Mouse (Mus musculus): Measurements from ENCODE around the gene Copa. TPM values are rescaled to one million over a fixed set of nuclear protein-coding genes. Genes with fewer than 3 reads are reported as not detected.

Gene Copa
- polyA plus RNA-seq, 1 experiment from 2014 or later, result 201 TPM

GRCm38 (mm10) chr1:172160508-172160907 is 78.2 kb downstream of the Copa start:
- DNase-seq (ENCODE audit: low spot score), result no peak
- Histone ChIP-seq H3K4me1 (no peaks in the 10 kb centered on the region), H3K27me3 (ENCODE audit: low read depth, poor library complexity, severe bottlenecking) (no peaks in the 10 kb centered on the region), H3K27ac (no peak overlapping the region), H3K4me3 (no peak overlapping the region), H3K36me3 (peaks cover 49% of the 10 kb centered on the region), H3K9me3 (replicated peaks) (no peaks in the 10 kb centered on the region)

GRCm38 (mm10) chr1:172162009-172162408 is 79.7 kb downstream of the Copa start:
- Histone ChIP-seq H3K27ac (no peak overlapping the region), H3K4me3 (no peak overlapping the region), H3K9me3 (replicated peaks) (no peaks in the 10 kb centered on the region), H3K27me3 (ENCODE audit: low read depth, poor library complexity, severe bottlenecking) (no peaks in the 10 kb centered on the region), H3K4me1 (no peaks in the 10 kb centered on the region), H3K36me3 (peaks cover 49% of the 10 kb centered on the region)
- no peak for DNase-seq (ENCODE audit: low spot score)
- WGBS, result 96% methylated on average over 1 of the region's 1 CpGs

GRCm38 (mm10) chr1:172162959-172163358 is 80.6 kb downstream of the Copa start:
- H3K27ac ChIP-seq, result no peak overlapping the region
- H3K4me3 ChIP-seq, result no peak overlapping the region
- no peak for DNase-seq (ENCODE audit: low spot score)
- H3K27me3 ChIP-seq (ENCODE audit: low read depth, poor library complexity, severe bottlenecking), result no peaks in the 10 kb centered on the region
- no peaks in the 10 kb centered on the region for H3K9me3 ChIP-seq (replicated peaks)
- H3K36me3 ChIP-seq, result peaks cover 55% of the 10 kb centered on the region
- H3K4me1 ChIP-seq, result no peaks in the 10 kb centered on the region
- 88% methylated on average over 6 of the region's 6 CpGs for WGBS

GRCm38 (mm10) chr1:172167911-172168310 is 85.6 kb downstream of the Copa start:
- Histone ChIP-seq H3K4me3 (no peak overlapping the region), H3K4me1 (no peaks in the 10 kb centered on the region), H3K27me3 (ENCODE audit: low read depth, poor library complexity, severe bottlenecking) (no peaks in the 10 kb centered on the region), H3K9me3 (replicated peaks) (no peaks in the 10 kb centered on the region), H3K27ac (no peak overlapping the region), H3K36me3 (peaks cover 92% of the 10 kb centered on the region)
- no peak for DNase-seq (ENCODE audit: low spot score)
- 93% methylated on average over 5 of the region's 5 CpGs for WGBS

- H3K4me3 ChIP-seq, result no peak overlapping the region
- H3K36me3 ChIP-seq, result peaks cover 99% of the 10 kb centered on the region
- H3K27me3 ChIP-seq (ENCODE audit: low read depth, poor library complexity, severe bottlenecking), result no peaks in the 10 kb centered on the region
- 95% methylated on average over 5 of the region's 5 CpGs for WGBS
- no peak overlapping the region for H3K27ac ChIP-seq
- DNase-seq (ENCODE audit: low spot score), result no peak
- H3K4me1 ChIP-seq, result no peaks in the 10 kb centered on the region
- H3K9me3 ChIP-seq (replicated peaks), result no peaks in the 10 kb centered on the region
Observed at GRCm38 (mm10) chr1:172169809-172170208, 87.5 kb downstream of the Copa start.

Other genes with a start within 250 kb of the Copa start
- gene Cd84, start 242.8 kb upstream of the Copa start, polyA plus RNA-seq (2016; fragmentation: Nextera tagmentation; extraction: Ambion mirVana), result 0.23 and 0.44 TPM in 2 replicates
- gene Gm10521, start 186.9 kb upstream of the Copa start, polyA plus RNA-seq (2016; fragmentation: Nextera tagmentation; extraction: Ambion mirVana), result not detected in 2 replicates
- gene Slamf6, start 165.0 kb upstream of the Copa start, polyA plus RNA-seq (2016; fragmentation: Nextera tagmentation; extraction: Ambion mirVana), result not detected in 2 replicates
- 28.3 and 29.9 TPM in 2 replicates for gene Vangl2, start 54.1 kb upstream of the Copa start, polyA plus RNA-seq (2016; fragmentation: Nextera tagmentation; extraction: Ambion mirVana)
- gene Nhlh1, start 25.0 kb upstream of the Copa start, polyA plus RNA-seq (2016; fragmentation: Nextera tagmentation; extraction: Ambion mirVana), result not detected in 2 replicates
- gene Ncstn, start 266 bp downstream of the Copa start, polyA plus RNA-seq (2016; fragmentation: Nextera tagmentation; extraction: Ambion mirVana), result 83.4 and 95.9 TPM in 2 replicates
- gene Pex19, start 44.2 kb downstream of the Copa start, polyA plus RNA-seq (2016; fragmentation: Nextera tagmentation; extraction: Ambion mirVana), result 195 and 206 TPM in 2 replicates
- gene Dcaf8, start 65.6 kb downstream of the Copa start, polyA plus RNA-seq (2016; fragmentation: Nextera tagmentation; extraction: Ambion mirVana), result 125 and 156 TPM in 2 replicates
- 68.0 and 88.4 TPM in 2 replicates for gene Pea15a, start 124.3 kb downstream of the Copa start, polyA plus RNA-seq (2016; fragmentation: Nextera tagmentation; extraction: Ambion mirVana)
- 1.0 and 1.6 TPM in 2 replicates for gene Casq1, start 137.3 kb downstream of the Copa start, polyA plus RNA-seq (2016; fragmentation: Nextera tagmentation; extraction: Ambion mirVana)
- gene Atp1a4, start 175.9 kb downstream of the Copa start, polyA plus RNA-seq (2016; fragmentation: Nextera tagmentation; extraction: Ambion mirVana), result not detected in 2 replicates
- gene Igsf8, start 179.1 kb downstream of the Copa start, polyA plus RNA-seq (2016; fragmentation: Nextera tagmentation; extraction: Ambion mirVana), result 30.0 and 40.8 TPM in 2 replicates
- 0.62 and 3.2 TPM in 2 replicates for gene Atp1a2, start 215.5 kb downstream of the Copa start, polyA plus RNA-seq (2016; fragmentation: Nextera tagmentation; extraction: Ambion mirVana)
- gene Kcnj9, start 246.8 kb downstream of the Copa start, polyA plus RNA-seq (2016; fragmentation: Nextera tagmentation; extraction: Ambion mirVana), result 0.10 TPM in 1 of 2 replicates, not detected in the other

All from limb, embryonic 10.5 days (tissue).